Mouse (Mus musculus): Measurements from ENCODE around the gene Mgat5.

DNA sequence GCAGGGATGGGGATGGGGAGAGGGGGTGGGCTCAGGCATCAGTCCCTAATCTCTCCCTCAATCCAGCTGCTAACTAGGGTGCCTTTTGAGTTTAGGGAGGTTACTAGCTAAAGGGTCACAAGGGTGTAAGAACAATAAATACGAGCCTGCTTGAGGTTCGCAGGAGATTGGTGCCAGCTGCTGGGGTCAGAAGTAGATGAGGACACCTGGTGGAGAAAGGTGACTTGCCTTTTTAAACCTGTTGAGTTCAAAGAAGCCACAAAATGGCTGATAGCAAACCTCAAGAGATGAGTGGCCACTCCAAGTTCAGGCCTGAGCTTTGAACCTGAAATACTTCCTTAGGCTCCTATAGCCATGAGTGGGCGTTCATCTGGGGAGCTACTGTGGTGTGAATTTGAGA, 236.9 kb downstream of the Mgat5 start:
- no peak for TF ChIP-seq CTCF (IDR thresholded peaks at IDR 0.05; ENCODE audit: borderline replicate concordance, extremely low read depth, insufficient read depth, insufficient read length)
- no peak for TF ChIP-seq POLR2A (IDR thresholded peaks at IDR 0.05; ENCODE audit: borderline replicate concordance, extremely low read depth, insufficient read depth, insufficient read length, poor library complexity, severe bottlenecking)
